Mouse (Mus musculus): Measurements from ENCODE around the gene Sike1. TPM values are rescaled to one million over a fixed set of nuclear protein-coding genes. Genes with fewer than 3 reads are reported as not detected.

Gene Sike1
- polyA plus RNA-seq, 1 experiment from 2014 or later: 61.9 TPM

DNA sequence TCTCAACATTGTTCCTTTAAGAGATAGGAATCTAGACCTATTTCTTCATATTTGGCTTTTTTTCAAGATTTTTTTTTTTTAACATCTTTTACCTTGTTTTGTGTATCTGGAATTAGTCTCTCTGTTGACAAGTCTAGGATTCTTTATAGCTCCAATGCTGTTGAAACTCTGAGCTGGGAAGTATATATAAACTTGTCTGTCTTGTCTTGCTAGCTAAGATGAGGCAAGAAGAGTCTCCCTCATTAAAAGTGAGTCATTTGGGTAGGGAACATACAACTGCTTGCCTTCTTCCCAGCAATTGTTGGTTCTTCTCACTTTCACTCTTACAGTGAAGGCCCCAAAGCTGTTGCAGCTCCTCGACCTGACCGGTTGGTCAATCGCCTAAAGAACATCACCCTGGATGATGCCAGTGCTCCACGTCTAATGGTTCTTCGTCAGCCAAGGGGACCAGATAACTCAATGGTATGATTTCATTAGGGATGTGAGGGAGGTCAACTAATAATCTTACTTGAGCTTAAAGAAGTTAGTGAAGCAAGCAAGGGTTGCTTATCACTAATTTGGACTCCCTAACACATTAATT is 60.6 kb downstream of the Sike1 start:
- Histone ChIP-seq H3K36me3 (ENCODE audit: control insufficient read depth, insufficient read depth, low read length) (peaks cover 65% of the 10 kb centered on the region), H3K4me1 (ENCODE audit: control insufficient read depth, insufficient read depth, low read length) (peaks cover 5% of the 10 kb centered on the region; the same call in 1 of the 2 replicates), H3K27ac (ENCODE audit: low read length) (no peak overlapping the region), H3K9ac (replicated peaks; ENCODE audit: low read depth, low read length) (no peak overlapping the region), H3K4me2 (replicated peaks; ENCODE audit: low read depth, low read length) (no peak overlapping the region), H3K4me3 (ENCODE audit: low read depth, low read length) (no peak overlapping the region), H3K27me3 (ENCODE audit: control insufficient read depth, insufficient read depth, low read length) (no peaks in the 10 kb centered on the region), H3K9me3 (ENCODE audit: control insufficient read depth, low read depth, low read length) (no peaks in the 10 kb centered on the region)
- no peak for ATAC-seq (ENCODE audit: insufficient number of reproducible peaks, insufficient read depth, low FRiP score, low read depth)
- 92% methylated on average over 5 of the region's 5 CpGs for WGBS

DNA sequence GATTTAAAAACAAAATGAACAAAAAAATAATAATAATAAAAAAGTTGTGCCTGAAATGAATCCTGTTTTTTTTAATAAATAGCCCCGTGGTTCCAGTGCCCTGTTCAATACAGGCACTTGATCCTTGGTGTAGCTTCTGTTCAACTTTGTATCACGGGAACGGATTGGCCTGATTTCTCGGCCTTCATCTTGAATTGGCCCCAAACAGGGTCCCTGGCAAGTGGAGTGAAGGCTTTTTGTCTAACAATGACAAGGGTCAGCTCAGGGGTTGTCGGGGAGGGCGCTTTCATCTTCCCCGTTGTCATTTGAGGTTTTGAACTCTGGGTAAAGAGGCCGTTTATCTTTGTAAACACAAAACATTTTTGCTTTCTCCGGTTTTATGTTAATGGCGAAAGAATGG is 62.2 kb downstream of the Sike1 start:
- H3K9ac ChIP-seq (replicated peaks; ENCODE audit: low read depth, low read length): no peak overlapping the region
- H3K27ac ChIP-seq (ENCODE audit: low read length): peak overlapping the region; percentile 66; the same call in 1 of the 2 replicates

More for the DNA sequence above, 62.2 kb downstream of the Sike1 start:
- Histone ChIP-seq H3K4me2 (replicated peaks; ENCODE audit: low read depth, low read length) (peak overlapping the region; percentile 51), H3K27me3 (ENCODE audit: control insufficient read depth, insufficient read depth, low read length) (no peaks in the 10 kb centered on the region), H3K36me3 (ENCODE audit: control insufficient read depth, insufficient read depth, low read length) (peaks cover 63% of the 10 kb centered on the region), H3K4me3 (ENCODE audit: low read depth, low read length) (peak overlapping the region; percentile 85), H3K9me3 (ENCODE audit: control insufficient read depth, low read depth, low read length) (no peaks in the 10 kb centered on the region), H3K4me1 (ENCODE audit: control insufficient read depth, insufficient read depth, low read length) (peaks cover 5% of the 10 kb centered on the region; the same call in 1 of the 2 replicates)
- peak; percentile 42; the same call in 1 of the 2 replicates for ATAC-seq (ENCODE audit: insufficient number of reproducible peaks, insufficient read depth, low FRiP score, low read depth)
- WGBS: 4% methylated on average over 10 of the region's 10 CpGs

Other genes with a start within 250 kb of the Sike1 start
- gene Tshb, start 213.0 kb upstream of the Sike1 start, polyA plus RNA-seq (2014; fragmentation: Nextera tagmentation; extraction: Ambion mirVana): 0.25 and 0.62 TPM in 2 replicates
- gene Sycp1, start 59.6 kb upstream of the Sike1 start, polyA plus RNA-seq (2014; fragmentation: Nextera tagmentation; extraction: Ambion mirVana): not detected in 2 replicates
- 0.08 TPM in 1 of 2 replicates, not detected in the other for gene Nr1h5, start 31.6 kb upstream of the Sike1 start, polyA plus RNA-seq (2014; fragmentation: Nextera tagmentation; extraction: Ambion mirVana)
- 455 and 466 TPM in 2 replicates for gene Csde1, start 24.7 kb downstream of the Sike1 start, polyA plus RNA-seq (2014; fragmentation: Nextera tagmentation; extraction: Ambion mirVana)
- 109 and 116 TPM in 2 replicates for gene Nras, start 62.6 kb downstream of the Sike1 start, polyA plus RNA-seq (2014; fragmentation: Nextera tagmentation; extraction: Ambion mirVana)
- not detected in 2 replicates for gene Ampd1, start 78.3 kb downstream of the Sike1 start, polyA plus RNA-seq (2014; fragmentation: Nextera tagmentation; extraction: Ambion mirVana)
- 6.2 and 8.2 TPM in 2 replicates for gene Dennd2c, start 106.9 kb downstream of the Sike1 start, polyA plus RNA-seq (2014; fragmentation: Nextera tagmentation; extraction: Ambion mirVana)
- gene Bcas2, start 175.9 kb downstream of the Sike1 start, polyA plus RNA-seq (2014; fragmentation: Nextera tagmentation; extraction: Ambion mirVana): 189 and 199 TPM in 2 replicates

All from stomach, embryonic 14.5 days (tissue).